Mouse (Mus musculus) cerebellum, adult 2 months (tissue): Measurements from ENCODE around the gene Zfp114. TPM values are rescaled to one million over a fixed set of nuclear protein-coding genes. Genes with fewer than 3 reads are reported as not detected.

ENCODE experiments used
- DNase-seq, 2 experiments: peaks; one replicate each; pipeline ENCODE4 v3.0.0; 2021
- H3K27ac ChIP-seq: fragments of 200-500 bp; 2 replicates; pipeline ENCODE4 v1.5.1; 2012; ENCODE audit warnings: low read length, control low read depth, inconsistent platforms; ENCODE audit not compliant: insufficient read depth
- H3K27me3 ChIP-seq: fragments of 200-500 bp; 2 replicates; pipeline ENCODE4 v1.6.1; 2012; ENCODE audit warnings: inconsistent platforms, mild to moderate bottlenecking, low read length, moderate library complexity; ENCODE audit not compliant: control insufficient read depth, insufficient read depth
- H3K4me1 ChIP-seq: fragments of 200-500 bp; 2 replicates; pipeline ENCODE4 v1.6.1; 2011; ENCODE audit warnings: low read length; ENCODE audit not compliant: control insufficient read depth, insufficient read depth
- H3K4me3 ChIP-seq: fragments of 200-500 bp; replicated peaks from 2 replicates; pipeline ENCODE3; 2011; ENCODE audit warnings: mild to moderate bottlenecking, low read depth, low read length, control low read depth; ENCODE audit not compliant: insufficient read depth
- CTCF ChIP-seq: fragments of 200-500 bp; IDR thresholded peaks from 2 replicates; pipeline ENCODE4 v1.5.1; 2011; ENCODE audit warnings: low read depth, mild to moderate bottlenecking, control low read depth, low read length, moderate library complexity, borderline replicate concordance; ENCODE audit not compliant: insufficient read depth
- POLR2A ChIP-seq: fragments of 200-500 bp; IDR thresholded peaks from 2 replicates; pipeline ENCODE4 v1.6.1; 2011; ENCODE audit warnings: low read length, control low read depth, borderline replicate concordance; ENCODE audit not compliant: insufficient read depth
- WGBS: fragments of 180-500 bp; shearing (Covaris S2); methylation state at CpG from one replicate; pipeline ENCODE4 v1.1.7; 2018; 5-methylcytosine and 5-hydroxymethylcytosine counted together
- polyA plus RNA-seq: library from polyadenylated mRNA; depleted of rRNA; stranded (reverse); fragments of >200 nt; gene quantifications from 2 replicates; pipeline ENCODE4 v1.2.3, GENCODE M21; 2012; rRNA removed

Zfp114 gene
- polyA plus RNA-seq, 1 experiment, result 2.2 TPM

DNA sequence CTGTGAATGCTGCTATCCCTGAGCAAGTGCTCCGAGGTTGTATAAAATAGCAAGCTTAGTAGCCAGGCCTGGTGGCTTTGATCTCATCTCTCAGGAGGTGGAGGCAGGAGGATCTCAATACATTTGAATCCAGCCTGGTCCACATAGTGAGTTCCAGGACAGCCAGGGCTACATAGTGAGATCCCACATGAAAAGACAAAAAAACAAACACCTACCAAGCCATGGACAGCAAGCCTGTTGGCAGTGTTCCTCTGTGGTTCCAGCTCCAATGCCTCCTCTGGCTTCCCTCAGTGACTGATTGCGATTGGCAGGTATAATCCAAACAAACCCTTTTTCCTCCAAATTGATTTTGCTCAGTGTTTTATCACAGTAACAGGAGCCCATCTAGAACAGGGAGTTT lies 35.4 kb downstream of the Zfp114 start:
- no peak for TF ChIP-seq CTCF
- no peak for TF ChIP-seq POLR2A
- no peaks in the 10 kb centered on the region for H3K27me3 ChIP-seq
- H3K4me3 ChIP-seq, result no peak overlapping the region
- DNase-seq, result no peak
- peaks cover 2% of the 10 kb centered on the region; the same call in 1 of the 2 replicates for H3K4me1 ChIP-seq
- H3K27ac ChIP-seq, result no peak overlapping the region
- WGBS, result 77% methylated on average over 2 of the region's 2 CpGs

DNA sequence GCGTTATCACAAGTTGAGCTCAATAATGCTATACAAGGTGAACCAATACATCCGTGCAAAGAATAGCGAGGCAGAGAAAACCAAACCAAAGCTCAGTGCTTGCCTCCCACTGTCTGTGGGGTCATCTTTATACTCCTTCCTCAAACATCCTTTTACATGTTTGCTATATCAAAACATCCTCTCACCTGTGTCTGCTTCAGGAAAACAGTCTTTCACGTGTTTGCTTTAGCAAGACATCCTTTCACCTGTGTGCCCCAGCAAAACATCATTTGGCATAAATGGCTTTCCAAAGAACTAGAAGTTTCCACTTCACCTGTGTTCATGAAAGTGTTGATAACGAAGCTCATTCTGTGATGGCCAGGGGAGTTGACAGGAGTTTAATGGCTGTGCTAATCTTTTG lies 36.5 kb downstream of the Zfp114 start, which contains the start of gene Zfp111:
Gene Zfp111, minus strand, starts transcription at position 101 of the 400 bp plus-strand sequence.
- no peak for DNase-seq
- no peak for TF ChIP-seq POLR2A
- no peak for TF ChIP-seq CTCF
- Histone ChIP-seq H3K4me1 (peaks cover 2% of the 10 kb centered on the region; the same call in 1 of the 2 replicates), H3K27me3 (no peaks in the 10 kb centered on the region), H3K4me3 (no peak within 1 kb of the TSS), H3K27ac (no peak within 1 kb of the TSS)
- 81% methylated on average over 5 of the region's 5 CpGs for WGBS

Other genes starting within 250 kb of the Zfp114 start
- not detected in 2 replicates for gene Vmn1r179, start 248.1 kb upstream of the Zfp114 start, polyA plus RNA-seq
- not detected in 2 replicates for gene Vmn1r180, start 224.4 kb upstream of the Zfp114 start, polyA plus RNA-seq
- gene Vmn1r181, start 200.4 kb upstream of the Zfp114 start, polyA plus RNA-seq, result not detected in 2 replicates
- gene V1rd19, start 173.4 kb upstream of the Zfp114 start, polyA plus RNA-seq, result not detected in 2 replicates
- gene Vmn1r183, start 121.8 kb upstream of the Zfp114 start, polyA plus RNA-seq, result not detected in 2 replicates
- gene Zfp180, start 93.1 kb upstream of the Zfp114 start, polyA plus RNA-seq, result 35.3 and 36.3 TPM in 2 replicates
- gene Zfp112, start 62.7 kb upstream of the Zfp114 start, polyA plus RNA-seq, result 7.7 and 8.1 TPM in 2 replicates
- 20.2 and 21.4 TPM in 2 replicates for gene Zfp235, start 40.9 kb upstream of the Zfp114 start, polyA plus RNA-seq
- 5.3 and 5.5 TPM in 2 replicates for gene Zfp111, start 36.4 kb downstream of the Zfp114 start, polyA plus RNA-seq
- gene Zfp109, start 62.5 kb downstream of the Zfp114 start, polyA plus RNA-seq, result 6.5 and 7.2 TPM in 2 replicates
- 5.7 and 6.1 TPM in 2 replicates for gene Zfp108, start 79.7 kb downstream of the Zfp114 start, polyA plus RNA-seq
- gene Zfp93, start 95.4 kb downstream of the Zfp114 start, polyA plus RNA-seq, result 8.8 and 9.2 TPM in 2 replicates
- gene Zfp61, start 126.2 kb downstream of the Zfp114 start, polyA plus RNA-seq, result 33.0 and 36.4 TPM in 2 replicates
- gene Zfp94, start 141.6 kb downstream of the Zfp114 start, polyA plus RNA-seq, result 18.2 and 18.3 TPM in 2 replicates
- 0.22 and 0.39 TPM in 2 replicates for gene Tescl, start 158.9 kb downstream of the Zfp114 start, polyA plus RNA-seq
- not detected in 2 replicates for gene Lypd5, start 174.1 kb downstream of the Zfp114 start, polyA plus RNA-seq
- gene Kcnn4, start 195.2 kb downstream of the Zfp114 start, polyA plus RNA-seq, result 0.49 and 0.59 TPM in 2 replicates
- 89.3 and 95.5 TPM in 2 replicates for gene Smg9, start 224.6 kb downstream of the Zfp114 start, polyA plus RNA-seq